Mouse (Mus musculus) brain, embryonic 14.5 days (tissue): ENCODE measurements at regions not wholly inside any gene's neighbourhood (a gene's known extent, or its start where the extent isn't known, plus 50 kb on each side); places are given as distances from the start of the nearest gene placed in this dataset.
"Not testable (repeated sequence)": the region's sequence is repeated elsewhere in the genome, so short reads cannot be mapped to it uniquely, and the experiment has no call there.

ENCODE experiments used
- DNase-seq: peaks from one replicate; pipeline ENCODE4 v3.0.0-alpha.2; 2011; ENCODE audit warnings: low read depth
- CTCF ChIP-seq: fragments of 200-500 bp; IDR thresholded peaks from 2 replicates; pipeline ENCODE4 v1.5.1; 2012; ENCODE audit warnings: inconsistent platforms, mild to moderate bottlenecking, moderate library complexity, borderline replicate concordance; ENCODE audit not compliant: insufficient read depth, insufficient read length; ENCODE audit errors: extremely low read depth
- POLR2A ChIP-seq: fragments of 200-500 bp; IDR thresholded peaks from 2 replicates; pipeline ENCODE4 v1.6.1; 2012; ENCODE audit warnings: mild to moderate bottlenecking, inconsistent platforms, borderline replicate concordance; ENCODE audit not compliant: poor library complexity, insufficient read depth, insufficient read length, severe bottlenecking; ENCODE audit errors: extremely low read depth

DNA sequence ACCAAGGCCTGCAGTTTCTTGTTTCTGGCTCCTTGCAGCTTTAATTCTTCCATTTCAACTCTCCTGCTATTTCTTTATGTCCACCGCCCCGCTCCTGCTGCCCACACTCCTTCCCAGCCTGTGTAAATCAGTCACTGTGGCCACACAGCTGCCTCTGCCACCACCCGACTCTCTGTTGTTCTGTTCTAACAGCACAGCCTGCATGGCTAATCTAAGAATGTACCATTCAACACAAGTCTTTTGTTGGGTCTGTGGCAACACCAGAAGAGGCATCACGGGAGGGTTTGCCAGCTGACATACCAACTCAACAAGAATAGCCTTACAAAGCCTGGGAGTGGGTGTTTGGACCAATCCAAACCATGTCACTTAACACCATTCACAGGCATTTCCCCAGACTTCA lies 264.9 kb upstream of the Pum3 start:
- TF ChIP-seq POLR2A (no peak), CTCF (no peak)
- DNase-seq: peak; percentile 29

DNA sequence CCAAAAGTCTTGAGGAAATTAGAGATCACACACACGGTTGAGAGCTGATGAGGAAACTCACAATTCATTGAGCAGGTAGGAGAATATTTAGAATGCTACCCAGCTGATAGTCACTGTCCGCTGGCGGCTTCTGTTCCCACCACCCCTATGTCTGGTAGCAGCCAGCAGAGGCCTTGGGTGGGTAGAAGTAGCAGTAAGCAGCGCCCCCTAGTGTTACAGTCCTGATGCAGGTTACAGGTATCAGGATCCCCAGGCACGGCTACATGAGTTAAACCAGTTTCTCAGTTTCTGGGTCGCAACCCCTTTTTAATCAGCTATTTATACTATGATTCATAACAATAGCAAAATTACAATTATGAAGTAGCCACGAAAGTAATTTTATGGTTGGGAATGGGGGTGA lies 264.1 kb upstream of the Pum3 start:
- TF ChIP-seq CTCF (no peak), POLR2A (no peak)
- DNase-seq: no peak

GRCm38 (mm10) chr19:27692944-27693343 lies 263.3 kb upstream of the Pum3 start:
- DNase-seq: no peak
- TF ChIP-seq POLR2A: no peak

GRCm38 (mm10) chr19:27683426-27683825 lies 253.8 kb upstream of the Pum3 start:
- no peak for DNase-seq
- TF ChIP-seq POLR2A (no peak), CTCF (peak; percentile 34; the same call in 1 of the 2 replicates)

DNA sequence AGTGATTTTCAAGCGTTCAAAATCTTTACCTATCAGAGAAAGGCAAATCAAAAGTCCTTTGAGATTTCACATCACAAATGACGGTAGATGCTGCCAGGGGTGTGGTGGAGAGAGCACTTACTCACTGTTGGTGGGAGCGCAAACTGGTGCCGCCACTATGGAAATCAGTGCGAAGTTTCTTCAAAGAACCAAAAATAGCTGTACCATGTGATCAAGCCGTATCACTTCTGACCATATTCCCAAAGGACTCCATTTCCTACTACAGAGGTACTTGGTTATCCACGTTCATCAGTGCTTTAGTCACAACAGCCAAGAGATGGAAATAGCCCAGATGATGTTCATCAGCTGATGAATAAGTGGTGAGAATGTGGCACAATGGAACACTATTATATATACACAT lies 249.8 kb upstream of the Pum3 start:
- no peak for DNase-seq
- no peak for TF ChIP-seq POLR2A
- TF ChIP-seq CTCF: no peak

- no peak for DNase-seq
- TF ChIP-seq CTCF (no peak), POLR2A (no peak)
Measured at GRCm38 (mm10) chr19:27672679-27673190, 243.1 kb upstream of the Pum3 start.

GRCm38 (mm10) chr19:27663296-27663695 lies 233.7 kb upstream of the Pum3 start:
- no peak for DNase-seq
- no peak for TF ChIP-seq POLR2A
- TF ChIP-seq CTCF: no peak

GRCm38 (mm10) chr19:27641001-27641400 lies 211.4 kb upstream of the Pum3 start:
- no peak for TF ChIP-seq POLR2A
- no peak for TF ChIP-seq CTCF
- DNase-seq: peak; percentile 30

DNA sequence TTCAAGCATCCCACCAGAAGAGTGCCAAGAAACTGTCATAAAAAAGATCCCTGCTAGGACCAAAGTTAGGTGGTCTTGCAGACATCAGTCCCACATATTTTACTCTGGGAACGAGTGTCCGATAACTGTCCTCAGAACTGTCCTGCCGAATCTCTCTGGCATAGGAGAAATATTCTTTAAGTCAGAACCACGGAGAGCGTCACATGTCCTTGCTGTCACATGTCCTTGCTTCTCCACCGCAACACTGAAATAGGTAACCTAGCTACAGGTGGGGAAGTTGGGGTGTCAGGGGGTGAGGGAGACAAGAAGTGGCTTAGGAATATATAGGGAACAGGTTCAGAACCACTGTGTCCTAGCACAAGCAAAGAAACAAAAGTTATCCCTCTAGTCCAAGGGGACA lies 203.5 kb upstream of the Pum3 start:
- TF ChIP-seq CTCF: no peak
- no peak for TF ChIP-seq POLR2A
- DNase-seq: no peak

DNA sequence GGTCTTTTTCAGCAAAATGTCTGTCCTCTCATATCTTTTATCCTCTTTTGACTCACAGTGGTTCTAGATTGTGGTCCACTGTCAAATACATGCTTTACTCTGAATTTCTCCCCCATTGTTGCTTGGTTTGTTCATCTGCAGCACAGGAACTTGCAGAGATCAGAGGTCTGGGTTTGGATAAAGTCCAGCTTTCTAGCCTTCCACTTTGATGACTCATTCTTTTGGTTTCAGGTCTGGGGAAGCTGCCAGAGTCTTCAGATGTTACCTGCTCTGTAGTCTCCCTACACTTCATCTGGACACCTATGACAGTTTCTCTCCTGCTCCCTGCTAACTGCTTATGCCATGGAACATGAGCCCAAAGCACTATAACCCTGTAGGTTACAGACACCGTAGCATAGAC lies 198.0 kb upstream of the Pum3 start:
- no peak for DNase-seq
- TF ChIP-seq CTCF (no peak), POLR2A (no peak)

DNA sequence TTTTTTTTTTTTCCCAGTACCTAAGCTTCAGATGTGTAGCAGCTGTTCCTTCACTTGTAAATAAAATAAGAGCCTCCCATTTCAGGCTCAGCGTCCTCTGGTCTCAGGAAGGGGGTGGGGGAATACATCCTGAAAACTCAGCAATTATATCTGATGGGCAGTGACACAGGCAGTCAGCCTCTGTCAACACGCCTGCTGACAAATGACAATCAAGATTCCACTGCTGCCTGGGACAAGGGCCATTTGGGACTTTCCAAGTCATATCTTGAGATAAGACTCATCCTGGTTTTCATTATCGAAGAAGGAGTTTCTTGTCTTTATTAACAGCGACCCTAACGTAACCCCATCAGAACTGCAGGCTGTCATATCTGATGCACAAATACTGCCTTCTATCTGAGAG lies 187.9 kb upstream of the Pum3 start:
- TF ChIP-seq CTCF (no peak), POLR2A (no peak)
- DNase-seq: no peak

GRCm38 (mm10) chr19:27606933-27607332 lies 177.3 kb upstream of the Pum3 start:
- no peak for DNase-seq
- TF ChIP-seq POLR2A (no peak), CTCF (no peak)

GRCm38 (mm10) chr19:27603296-27603695 lies 173.7 kb upstream of the Pum3 start:
- DNase-seq: peak; percentile 71
- no peak for TF ChIP-seq CTCF
- no peak for TF ChIP-seq POLR2A

GRCm38 (mm10) chr19:27601551-27601950 lies 171.9 kb upstream of the Pum3 start:
- TF ChIP-seq POLR2A: no peak
- no peak for TF ChIP-seq CTCF
- no peak for DNase-seq

DNA sequence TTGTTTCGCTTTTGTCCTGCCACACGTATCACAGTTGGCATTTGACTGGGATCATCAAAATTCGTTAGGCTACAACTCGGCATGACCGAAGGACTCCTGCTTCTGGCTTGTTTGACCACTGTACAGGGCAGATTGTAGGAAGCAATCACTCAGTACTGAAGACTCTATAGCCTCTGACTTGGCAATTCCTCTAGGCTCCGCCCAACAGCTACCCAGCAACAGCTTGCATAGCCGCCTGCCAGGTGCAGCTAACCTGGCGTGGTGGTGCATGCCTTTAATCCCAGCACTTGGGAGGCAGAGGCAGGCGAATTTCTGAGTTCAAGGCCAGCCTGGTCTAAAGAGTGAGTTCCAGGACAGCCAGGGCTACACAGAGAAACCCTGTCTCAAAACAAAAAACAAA lies 170.8 kb upstream of the Pum3 start:
- not testable (repeated sequence) for DNase-seq

- DNase-seq: peak; percentile 90
- TF ChIP-seq CTCF (no peak), POLR2A (no peak)
Measured at GRCm38 (mm10) chr19:27599639-27600308, 170.1 kb upstream of the Pum3 start.
